Mouse (Mus musculus): Measurements from ENCODE around the gene Mast3. TPM values are rescaled to one million over a fixed set of nuclear protein-coding genes. Genes with fewer than 3 reads are reported as not detected.

The Mast3 gene
- total RNA-seq (2014; rRNA removed) (33.2 and 34.1 TPM in 2 replicates), polyA plus RNA-seq (2015; fragmentation: Nextera tagmentation; extraction: Ambion mirVana) (20.2 and 24.0 TPM in 2 replicates)

- DNase-seq (ENCODE audit: low spot score): peak; percentile 74
- 1% methylated on average over 45 of the region's 45 CpGs for WGBS
- Histone ChIP-seq H3K27me3 (ENCODE audit: insufficient read depth, low read length) (peaks cover 14% of the 10 kb centered on the region), H3K4me2 (ENCODE audit: low read depth, low read length, poor library complexity, severe bottlenecking) (peak within 1 kb of the TSS; percentile 72), H3K9ac (replicated peaks; ENCODE audit: low read length, poor library complexity, severe bottlenecking) (peak within 1 kb of the TSS; percentile 42; the same call in 1 of the 2 replicates), H3K36me3 (ENCODE audit: insufficient read depth, low read length) (no peaks in the 10 kb centered on the region), H3K4me3 (ENCODE audit: low read depth, low read length) (peak within 1 kb of the TSS; percentile 42), H3K9me3 (ENCODE audit: low read length) (no peaks in the 10 kb centered on the region), H3K27ac (ENCODE audit: low read depth, low read length) (no peak within 1 kb of the TSS), H3K4me1 (ENCODE audit: insufficient read depth, low read length) (no peaks in the 10 kb centered on the region)
- ATAC-seq (ENCODE audit: low FRiP score): peak; percentile 85
- no peak for TF ChIP-seq CTCF (IDR thresholded peaks at IDR 0.05)
Observed at GRCm38 (mm10) chr8:70804481-70805206, at the start of gene Mast3. Gene Mast3, minus strand, starts transcription at chr8:70805054.

- no peak overlapping the region for H3K27ac ChIP-seq (ENCODE audit: low read depth, low read length)
- H3K27me3 ChIP-seq (ENCODE audit: insufficient read depth, low read length): no peaks in the 10 kb centered on the region
- H3K4me1 ChIP-seq (ENCODE audit: insufficient read depth, low read length): peaks cover 11% of the 10 kb centered on the region; the same call in 1 of the 2 replicates
- H3K36me3 ChIP-seq (ENCODE audit: insufficient read depth, low read length): 0 out of 2 replicates have a peak, but pooled peaks cover 7% of the 10 kb centered on the region
- no peaks in the 10 kb centered on the region for H3K9me3 ChIP-seq (ENCODE audit: low read length)
- DNase-seq (ENCODE audit: low spot score) (no peak), ATAC-seq (ENCODE audit: low FRiP score) (no peak)
- no peak overlapping the region for H3K4me3 ChIP-seq (ENCODE audit: low read depth, low read length)
- no peak overlapping the region for H3K9ac ChIP-seq (replicated peaks; ENCODE audit: low read length, poor library complexity, severe bottlenecking)
- 88% methylated on average over 2 of the region's 2 CpGs for WGBS
- H3K4me2 ChIP-seq (ENCODE audit: low read depth, low read length, poor library complexity, severe bottlenecking): no peak overlapping the region
- no peak for TF ChIP-seq CTCF (IDR thresholded peaks at IDR 0.05)
Observed at GRCm38 (mm10) chr8:70853863-70854262, 49.0 kb upstream of the Mast3 start.

GRCm38 (mm10) chr8:70852595-70853231, 47.9 kb upstream of the Mast3 start:
- 94% methylated on average over 38 of the region's 41 CpGs for WGBS
- Histone ChIP-seq H3K27ac (ENCODE audit: low read depth, low read length) (no peak overlapping the region), H3K4me2 (ENCODE audit: low read depth, low read length, poor library complexity, severe bottlenecking) (no peak overlapping the region), H3K9me3 (ENCODE audit: low read length) (no peaks in the 10 kb centered on the region), H3K9ac (replicated peaks; ENCODE audit: low read length, poor library complexity, severe bottlenecking) (no peak overlapping the region), H3K4me3 (ENCODE audit: low read depth, low read length) (no peak overlapping the region), H3K27me3 (ENCODE audit: insufficient read depth, low read length) (no peaks in the 10 kb centered on the region), H3K36me3 (ENCODE audit: insufficient read depth, low read length) (0 out of 2 replicates have a peak, but pooled peaks cover 10% of the 10 kb centered on the region), H3K4me1 (ENCODE audit: insufficient read depth, low read length) (peaks cover 11% of the 10 kb centered on the region; the same call in 1 of the 2 replicates)
- ATAC-seq (ENCODE audit: low FRiP score) (no peak), DNase-seq (ENCODE audit: low spot score) (no peak)
- no peak for TF ChIP-seq CTCF (IDR thresholded peaks at IDR 0.05)

- 0 out of 2 replicates have a peak, but pooled peaks cover 10% of the 10 kb centered on the region for H3K36me3 ChIP-seq (ENCODE audit: insufficient read depth, low read length)
- 69% methylated on average over 6 of the region's 6 CpGs for WGBS
- no peak overlapping the region for H3K4me2 ChIP-seq (ENCODE audit: low read depth, low read length, poor library complexity, severe bottlenecking)
- H3K9ac ChIP-seq (replicated peaks; ENCODE audit: low read length, poor library complexity, severe bottlenecking): no peak overlapping the region
- DNase-seq (ENCODE audit: low spot score) (no peak), ATAC-seq (ENCODE audit: low FRiP score) (no peak)
- H3K27ac ChIP-seq (ENCODE audit: low read depth, low read length): no peak overlapping the region
- H3K4me1 ChIP-seq (ENCODE audit: insufficient read depth, low read length): peaks cover 7% of the 10 kb centered on the region; the same call in 1 of the 2 replicates
- no peak for TF ChIP-seq CTCF (IDR thresholded peaks at IDR 0.05)
- no peaks in the 10 kb centered on the region for H3K9me3 ChIP-seq (ENCODE audit: low read length)
- no peak overlapping the region for H3K4me3 ChIP-seq (ENCODE audit: low read depth, low read length)
- H3K27me3 ChIP-seq (ENCODE audit: insufficient read depth, low read length): no peaks in the 10 kb centered on the region
Observed at GRCm38 (mm10) chr8:70851837-70852236, 47.0 kb upstream of the Mast3 start.

- H3K9me3 ChIP-seq (ENCODE audit: low read length): no peaks in the 10 kb centered on the region
- no peak for TF ChIP-seq CTCF (IDR thresholded peaks at IDR 0.05)
- H3K27ac ChIP-seq (ENCODE audit: low read depth, low read length): no peak overlapping the region
- H3K4me3 ChIP-seq (ENCODE audit: low read depth, low read length): no peak overlapping the region
- no peak for DNase-seq (ENCODE audit: low spot score)
- WGBS: 83% methylated on average over 4 of the region's 4 CpGs
- no peak overlapping the region for H3K9ac ChIP-seq (replicated peaks; ENCODE audit: low read length, poor library complexity, severe bottlenecking)
- no peaks in the 10 kb centered on the region for H3K27me3 ChIP-seq (ENCODE audit: insufficient read depth, low read length)
- 0 out of 2 replicates have a peak, but pooled peaks cover 10% of the 10 kb centered on the region for H3K36me3 ChIP-seq (ENCODE audit: insufficient read depth, low read length)
- no peaks in the 10 kb centered on the region; the same call in 1 of the 2 replicates for H3K4me1 ChIP-seq (ENCODE audit: insufficient read depth, low read length)
- H3K4me2 ChIP-seq (ENCODE audit: low read depth, low read length, poor library complexity, severe bottlenecking): no peak overlapping the region
- ATAC-seq (ENCODE audit: low FRiP score): no peak
Observed at GRCm38 (mm10) chr8:70850947-70851346, 46.1 kb upstream of the Mast3 start.
